Mouse (Mus musculus) cerebellum, adult 2 months (tissue): Measurements from ENCODE around the gene Syngr3.

Experiments used
- CTCF ChIP-seq: fragments of 200-500 bp; IDR thresholded peaks from 2 replicates; pipeline ENCODE4 v1.5.1; 2011; ENCODE audit warnings: low read depth, mild to moderate bottlenecking, control low read depth, low read length, moderate library complexity, borderline replicate concordance; ENCODE audit not compliant: insufficient read depth
- POLR2A ChIP-seq: fragments of 200-500 bp; IDR thresholded peaks from 2 replicates; pipeline ENCODE4 v1.6.1; 2011; ENCODE audit warnings: low read length, control low read depth, borderline replicate concordance; ENCODE audit not compliant: insufficient read depth

- TF ChIP-seq CTCF: no peak
- TF ChIP-seq POLR2A: no peak
Measured at GRCm38 (mm10) chr17:24733434-24734050, 43.8 kb upstream of the Syngr3 start.
